Mouse (Mus musculus): ENCODE results near the gene P4ha2. TPM values are rescaled to one million over a fixed set of nuclear protein-coding genes. Genes with fewer than 3 reads are reported as not detected.
"Not testable (repeated sequence)": the region's sequence is repeated elsewhere in the genome, so short reads cannot be mapped to it uniquely, and the experiment has no call there.

The P4ha2 gene
- polyA plus RNA-seq, 1 experiment = 16.6 TPM

DNA sequence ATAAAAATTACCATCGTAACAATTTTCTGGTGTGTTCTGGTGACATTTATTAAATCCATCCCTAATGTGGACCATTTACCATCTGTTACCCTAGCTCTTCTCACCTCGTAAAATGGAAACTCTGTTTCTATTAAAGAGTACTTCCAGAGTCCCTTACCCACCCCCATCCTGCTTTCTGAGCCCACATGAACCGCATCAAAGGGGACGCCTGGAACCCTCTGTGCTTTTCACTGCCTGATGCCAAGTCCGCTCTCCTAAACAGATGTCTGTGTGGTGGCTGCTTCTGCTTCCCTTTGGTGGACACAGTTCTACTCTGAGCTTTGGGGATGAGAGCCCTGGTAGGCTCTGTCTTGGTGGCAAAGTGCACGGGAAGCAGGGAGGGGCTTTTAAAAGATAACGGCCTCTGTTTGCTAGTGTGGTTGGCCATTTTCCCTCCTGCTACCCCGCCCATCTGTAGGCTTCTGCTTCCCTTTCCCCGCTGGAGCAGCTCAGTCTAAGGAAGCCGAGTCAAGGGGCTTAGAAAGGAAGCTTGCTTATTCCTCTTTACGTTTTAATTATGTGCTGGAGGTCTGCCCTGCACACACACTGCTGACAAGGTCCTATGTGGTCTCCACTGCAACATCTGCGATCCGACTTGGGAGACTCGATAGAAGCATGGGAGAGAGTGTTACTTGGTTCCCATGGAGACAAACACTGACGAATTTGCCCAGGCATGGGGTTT lies 26.9 kb downstream of the P4ha2 start:
- Histone ChIP-seq H3K4me3 (ENCODE audit: low read depth, low read length) (no peak overlapping the region), H3K9me3 (replicated peaks; ENCODE audit: control insufficient read depth, insufficient read depth, low read length, poor library complexity, severe bottlenecking) (no peaks in the 10 kb centered on the region), H3K27me3 (ENCODE audit: control insufficient read depth, insufficient read depth, low read length, poor library complexity, severe bottlenecking) (no peaks in the 10 kb centered on the region), H3K9ac (ENCODE audit: low read depth, poor library complexity, severe bottlenecking) (no peak overlapping the region), H3K36me3 (ENCODE audit: control insufficient read depth, insufficient read depth, low read length, poor library complexity, severe bottlenecking) (no peaks in the 10 kb centered on the region), H3K4me1 (ENCODE audit: control insufficient read depth, insufficient read depth, low read length) (no peaks in the 10 kb centered on the region), H3K27ac (ENCODE audit: insufficient read depth, low read length) (no peak overlapping the region)
- TF ChIP-seq EP300 (IDR thresholded peaks at IDR 0.05; ENCODE audit: insufficient read depth, low read depth, low read length) = no peak
- no peak for TF ChIP-seq POLR2A (IDR thresholded peaks at IDR 0.05; ENCODE audit: insufficient read depth, low read length)
- TF ChIP-seq CTCF (IDR thresholded peaks at IDR 0.05; ENCODE audit: low read depth, low read length) = no peak

DNA sequence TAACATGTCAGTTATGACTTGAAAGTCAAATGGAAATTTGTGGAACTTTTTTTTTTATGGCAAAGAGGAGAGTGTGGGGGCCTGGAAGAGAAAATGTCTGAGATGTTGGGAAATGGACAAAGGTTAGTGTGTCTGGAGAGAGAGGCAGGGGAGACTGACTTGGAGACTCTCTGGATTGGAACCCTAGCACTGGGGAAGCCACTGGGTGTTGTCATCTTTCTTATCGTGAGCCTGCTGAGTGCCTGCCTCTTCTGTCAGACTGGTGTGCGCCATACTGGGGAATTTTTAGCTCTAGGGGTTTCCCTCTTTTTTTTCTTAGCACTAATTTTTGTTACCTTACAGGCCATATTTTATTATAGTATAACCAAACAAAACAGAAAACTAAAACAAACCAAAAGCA lies 27.5 kb downstream of the P4ha2 start:
- H3K36me3 ChIP-seq (ENCODE audit: control insufficient read depth, insufficient read depth, low read length, poor library complexity, severe bottlenecking) = no peaks in the 10 kb centered on the region
- H3K9ac ChIP-seq (ENCODE audit: low read depth, poor library complexity, severe bottlenecking) = no peak overlapping the region
- no peaks in the 10 kb centered on the region for H3K27me3 ChIP-seq (ENCODE audit: control insufficient read depth, insufficient read depth, low read length, poor library complexity, severe bottlenecking)
- no peaks in the 10 kb centered on the region for H3K9me3 ChIP-seq (replicated peaks; ENCODE audit: control insufficient read depth, insufficient read depth, low read length, poor library complexity, severe bottlenecking)
- H3K4me1 ChIP-seq (ENCODE audit: control insufficient read depth, insufficient read depth, low read length) = no peaks in the 10 kb centered on the region
- TF ChIP-seq EP300 (IDR thresholded peaks at IDR 0.05; ENCODE audit: insufficient read depth, low read depth, low read length) (no peak), CTCF (IDR thresholded peaks at IDR 0.05; ENCODE audit: low read depth, low read length) (no peak), POLR2A (IDR thresholded peaks at IDR 0.05; ENCODE audit: insufficient read depth, low read length) (no peak)
- H3K27ac ChIP-seq (ENCODE audit: insufficient read depth, low read length) = no peak overlapping the region
- H3K4me3 ChIP-seq (ENCODE audit: low read depth, low read length) = no peak overlapping the region

DNA sequence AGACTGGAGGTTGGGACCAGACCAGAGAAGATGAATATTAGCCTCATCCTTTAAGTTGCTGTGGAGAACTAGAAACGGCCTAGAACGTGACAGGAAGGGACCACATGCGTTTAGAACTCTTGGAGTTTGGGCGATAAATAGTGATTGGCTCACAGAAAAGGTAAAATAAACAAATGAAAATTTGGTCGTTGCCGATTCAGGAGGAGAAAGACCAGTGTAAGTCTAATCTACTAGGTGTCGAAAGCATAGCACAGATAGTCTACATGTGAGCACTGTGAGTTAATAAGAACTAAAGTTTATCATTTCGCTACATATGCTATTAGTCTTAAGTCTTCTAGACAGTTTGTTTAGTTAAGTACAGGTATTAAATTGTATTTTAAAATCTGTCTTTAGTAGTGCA lies 30.1 kb downstream of the P4ha2 start:
- no peak overlapping the region for H3K27ac ChIP-seq (ENCODE audit: insufficient read depth, low read length)

DNA sequence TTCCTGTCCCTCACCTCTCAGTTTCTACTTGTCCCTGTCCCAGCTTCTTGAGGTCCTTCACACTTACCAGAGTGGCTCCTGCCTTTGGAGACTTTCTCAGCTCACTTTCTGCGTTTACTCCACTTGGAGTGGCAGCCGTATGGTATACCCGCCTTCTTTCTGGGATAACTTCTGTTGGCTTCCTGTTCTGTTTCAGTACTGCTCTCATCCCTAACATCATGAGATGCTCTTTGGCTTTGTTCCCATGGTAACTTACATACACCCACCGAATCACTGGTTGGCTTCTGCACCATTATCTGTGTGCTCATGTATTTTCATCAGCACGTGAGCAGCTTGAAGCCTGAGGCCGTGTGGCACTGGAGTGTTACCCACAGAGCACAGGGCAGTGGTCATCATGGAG lies 30.8 kb downstream of the P4ha2 start:
- no peaks in the 10 kb centered on the region for H3K27me3 ChIP-seq (ENCODE audit: control insufficient read depth, insufficient read depth, low read length, poor library complexity, severe bottlenecking)
- H3K4me3 ChIP-seq (ENCODE audit: low read depth, low read length) = no peak overlapping the region
- no peaks in the 10 kb centered on the region for H3K9me3 ChIP-seq (replicated peaks; ENCODE audit: control insufficient read depth, insufficient read depth, low read length, poor library complexity, severe bottlenecking)
- H3K27ac ChIP-seq (ENCODE audit: insufficient read depth, low read length) = no peak overlapping the region
- TF ChIP-seq POLR2A (IDR thresholded peaks at IDR 0.05; ENCODE audit: insufficient read depth, low read length) = no peak
- no peak for TF ChIP-seq EP300 (IDR thresholded peaks at IDR 0.05; ENCODE audit: insufficient read depth, low read depth, low read length)
- TF ChIP-seq CTCF (IDR thresholded peaks at IDR 0.05; ENCODE audit: low read depth, low read length) = no peak
- no peaks in the 10 kb centered on the region for H3K36me3 ChIP-seq (ENCODE audit: control insufficient read depth, insufficient read depth, low read length, poor library complexity, severe bottlenecking)
- H3K9ac ChIP-seq (ENCODE audit: low read depth, poor library complexity, severe bottlenecking) = no peak overlapping the region
- no peaks in the 10 kb centered on the region for H3K4me1 ChIP-seq (ENCODE audit: control insufficient read depth, insufficient read depth, low read length)

More for the DNA sequence above, 30.1 kb downstream of the P4ha2 start:
- no peak for TF ChIP-seq POLR2A (IDR thresholded peaks at IDR 0.05; ENCODE audit: insufficient read depth, low read length)
- no peak for TF ChIP-seq EP300 (IDR thresholded peaks at IDR 0.05; ENCODE audit: insufficient read depth, low read depth, low read length)
- no peak for TF ChIP-seq CTCF (IDR thresholded peaks at IDR 0.05; ENCODE audit: low read depth, low read length)
- no peak overlapping the region for H3K9ac ChIP-seq (ENCODE audit: low read depth, poor library complexity, severe bottlenecking)
- H3K36me3 ChIP-seq (ENCODE audit: control insufficient read depth, insufficient read depth, low read length, poor library complexity, severe bottlenecking) = no peaks in the 10 kb centered on the region
- H3K4me1 ChIP-seq (ENCODE audit: control insufficient read depth, insufficient read depth, low read length) = no peaks in the 10 kb centered on the region
- no peaks in the 10 kb centered on the region for H3K27me3 ChIP-seq (ENCODE audit: control insufficient read depth, insufficient read depth, low read length, poor library complexity, severe bottlenecking)
- H3K9me3 ChIP-seq (replicated peaks; ENCODE audit: control insufficient read depth, insufficient read depth, low read length, poor library complexity, severe bottlenecking) = no peaks in the 10 kb centered on the region
- H3K4me3 ChIP-seq (ENCODE audit: low read depth, low read length) = no peak overlapping the region

DNA sequence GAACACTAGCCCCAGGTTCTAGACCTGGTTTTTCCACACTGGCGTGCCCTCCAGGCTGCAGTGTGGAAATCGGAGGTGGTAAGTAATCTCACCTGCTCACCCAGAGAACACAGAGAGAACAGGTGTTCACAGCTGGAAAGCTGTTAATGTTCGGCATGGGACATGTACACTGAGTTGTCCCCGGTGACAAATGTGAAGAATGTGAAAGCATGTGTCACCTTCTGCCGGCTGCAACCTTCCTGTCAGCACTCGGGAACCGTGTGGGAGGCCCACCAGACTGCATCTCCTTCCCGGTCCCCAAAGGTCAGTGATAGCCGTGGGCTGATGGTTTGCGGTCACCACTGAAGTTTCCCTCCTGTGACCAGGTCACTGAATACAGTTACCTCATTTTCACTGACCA lies 32.4 kb downstream of the P4ha2 start:
- H3K4me1 ChIP-seq (ENCODE audit: control insufficient read depth, insufficient read depth, low read length) = no peaks in the 10 kb centered on the region
- H3K36me3 ChIP-seq (ENCODE audit: control insufficient read depth, insufficient read depth, low read length, poor library complexity, severe bottlenecking) = no peaks in the 10 kb centered on the region
- H3K27me3 ChIP-seq (ENCODE audit: control insufficient read depth, insufficient read depth, low read length, poor library complexity, severe bottlenecking) = no peaks in the 10 kb centered on the region
- H3K4me3 ChIP-seq (ENCODE audit: low read depth, low read length) = no peak overlapping the region
- no peaks in the 10 kb centered on the region for H3K9me3 ChIP-seq (replicated peaks; ENCODE audit: control insufficient read depth, insufficient read depth, low read length, poor library complexity, severe bottlenecking)
- no peak overlapping the region for H3K9ac ChIP-seq (ENCODE audit: low read depth, poor library complexity, severe bottlenecking)
- no peak for TF ChIP-seq CTCF (IDR thresholded peaks at IDR 0.05; ENCODE audit: low read depth, low read length)
- TF ChIP-seq POLR2A (IDR thresholded peaks at IDR 0.05; ENCODE audit: insufficient read depth, low read length) = no peak
- TF ChIP-seq EP300 (IDR thresholded peaks at IDR 0.05; ENCODE audit: insufficient read depth, low read depth, low read length) = no peak
- H3K27ac ChIP-seq (ENCODE audit: insufficient read depth, low read length) = no peak overlapping the region

DNA sequence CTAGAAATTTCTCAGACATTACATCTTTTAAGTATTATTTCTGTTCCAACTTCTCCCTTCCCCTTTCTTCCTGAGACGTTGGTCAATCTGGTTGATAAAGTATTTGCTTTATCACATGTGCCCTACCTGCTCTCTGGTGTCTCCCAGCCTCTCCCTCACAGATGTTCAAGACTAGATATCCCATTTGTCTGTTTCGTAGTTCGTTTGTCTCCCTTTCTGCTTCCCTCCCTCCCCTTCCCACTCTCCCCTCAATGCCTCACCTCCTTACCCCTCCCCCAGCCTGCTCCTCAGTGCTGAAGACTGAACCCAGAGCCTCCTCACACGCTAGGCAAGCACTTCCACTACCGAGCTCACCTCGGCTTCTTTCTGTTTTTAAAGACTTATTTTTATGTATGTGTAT lies 35.0 kb downstream of the P4ha2 start:
- no peaks in the 10 kb centered on the region for H3K27me3 ChIP-seq (ENCODE audit: control insufficient read depth, insufficient read depth, low read length, poor library complexity, severe bottlenecking)
- no peaks in the 10 kb centered on the region for H3K9me3 ChIP-seq (replicated peaks; ENCODE audit: control insufficient read depth, insufficient read depth, low read length, poor library complexity, severe bottlenecking)
- H3K9ac ChIP-seq (ENCODE audit: low read depth, poor library complexity, severe bottlenecking) = no peak overlapping the region
- no peak for TF ChIP-seq EP300 (IDR thresholded peaks at IDR 0.05; ENCODE audit: insufficient read depth, low read depth, low read length)
- no peak for TF ChIP-seq POLR2A (IDR thresholded peaks at IDR 0.05; ENCODE audit: insufficient read depth, low read length)
- TF ChIP-seq CTCF (IDR thresholded peaks at IDR 0.05; ENCODE audit: low read depth, low read length) = no peak
- no peak overlapping the region for H3K4me3 ChIP-seq (ENCODE audit: low read depth, low read length)
- H3K27ac ChIP-seq (ENCODE audit: insufficient read depth, low read length) = no peak overlapping the region
- H3K36me3 ChIP-seq (ENCODE audit: control insufficient read depth, insufficient read depth, low read length, poor library complexity, severe bottlenecking) = no peaks in the 10 kb centered on the region
- no peaks in the 10 kb centered on the region for H3K4me1 ChIP-seq (ENCODE audit: control insufficient read depth, insufficient read depth, low read length)

DNA sequence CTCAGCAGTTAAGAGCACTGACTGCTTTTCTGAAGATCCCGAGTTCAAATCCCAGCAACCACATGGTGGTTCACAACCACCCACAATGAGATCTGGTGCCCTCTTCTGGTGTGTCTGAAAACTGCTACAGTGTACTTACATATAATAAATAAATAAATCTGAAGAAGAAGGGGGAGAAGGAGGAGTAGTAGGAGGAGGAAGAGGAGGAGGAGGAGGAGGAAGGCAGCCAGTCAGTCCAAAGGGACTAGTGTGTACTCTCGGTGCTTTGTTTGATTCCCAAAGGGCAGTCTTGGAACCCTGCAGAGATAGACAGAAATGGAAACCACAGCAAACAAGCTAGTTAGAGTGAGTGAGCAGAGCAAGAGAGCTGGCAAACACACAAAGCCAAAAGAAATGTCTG lies 40.3 kb downstream of the P4ha2 start:
- H3K4me1 ChIP-seq (ENCODE audit: control insufficient read depth, insufficient read depth, low read length); H3K9me3 ChIP-seq (replicated peaks; ENCODE audit: control insufficient read depth, insufficient read depth, low read length, poor library complexity, severe bottlenecking); H3K27ac ChIP-seq (ENCODE audit: insufficient read depth, low read length); H3K36me3 ChIP-seq (ENCODE audit: control insufficient read depth, insufficient read depth, low read length, poor library complexity, severe bottlenecking); H3K27me3 ChIP-seq (ENCODE audit: control insufficient read depth, insufficient read depth, low read length, poor library complexity, severe bottlenecking); H3K9ac ChIP-seq (ENCODE audit: low read depth, poor library complexity, severe bottlenecking); H3K4me3 ChIP-seq (ENCODE audit: low read depth, low read length): not testable (repeated sequence)
